Mouse (Mus musculus) G1E (cell line): ENCODE data around the gene Slc22a12. TPM values are rescaled to one million over a fixed set of nuclear protein-coding genes. Genes with fewer than 3 reads are reported as not detected.

Experiments
- ATAC-seq: 2 replicates; pipeline ENCODE4 v1.8.0; 2016; ENCODE audit warnings: mild to moderate bottlenecking; ENCODE audit not compliant: insufficient number of reproducible peaks, poor library complexity, low FRiP score, severe bottlenecking; ENCODE audit errors: extremely low read depth
- DNase-seq: peaks from one replicate; pipeline ENCODE4 v3.0.0; 2012; ENCODE audit warnings: low spot score
- H3K27me3 ChIP-seq: 2 replicates; pipeline ENCODE4 v1.6.1; 2012; ENCODE audit warnings: mild to moderate bottlenecking, low read length, inconsistent platforms; ENCODE audit not compliant: insufficient read depth
- H3K36me3 ChIP-seq: replicated peaks from 2 replicates; pipeline ENCODE3; 2012; ENCODE audit warnings: mild to moderate bottlenecking, inconsistent platforms
- H3K4me1 ChIP-seq: 2 replicates; pipeline ENCODE4 v1.6.1; 2012; ENCODE audit warnings: low read depth, low read length, inconsistent platforms, mixed read lengths; ENCODE audit not compliant: insufficient read depth
- H3K4me3 ChIP-seq: 2 replicates; pipeline ENCODE4 v1.5.1; 2012; ENCODE audit warnings: low read depth, mild to moderate bottlenecking, inconsistent platforms, low read length, moderate library complexity, mixed read lengths
- H3K9me3 ChIP-seq: replicated peaks from 2 replicates; pipeline ENCODE4 v1.6.1; 2012; ENCODE audit warnings: inconsistent platforms
- CTCF ChIP-seq: IDR thresholded peaks from 2 replicates; pipeline ENCODE4 v1.5.1; 2012; ENCODE audit warnings: low read depth, low read length, inconsistent platforms, mixed read lengths
- GATA1 ChIP-seq: IDR thresholded peaks from 2 replicates; pipeline ENCODE4 v1.6.1; 2012; ENCODE audit warnings: borderline replicate concordance, low read length, inconsistent platforms, mixed read lengths
- GATA2 ChIP-seq: IDR thresholded peaks from 2 replicates; pipeline ENCODE4 v1.6.1; 2012; ENCODE audit warnings: low read depth, low read length, inconsistent platforms, borderline replicate concordance
- POLR2AphosphoS5 ChIP-seq: IDR thresholded peaks from 2 replicates; pipeline ENCODE4 v1.6.1; 2012; ENCODE audit warnings: low read depth, low read length, inconsistent platforms; ENCODE audit not compliant: insufficient replicate concordance
- TAL1 ChIP-seq: conservative IDR thresholded peaks from 2 replicates; pipeline ENCODE4 v1.6.1; 2012; ENCODE audit warnings: low read depth, low read length, inconsistent platforms, mixed read lengths
- polyA plus RNA-seq: library from polyadenylated mRNA; stranded (reverse); fragments of >175 nt; gene quantifications from 2 replicates; pipeline ENCODE4 v1.2.3, GENCODE M21; 2012
- total RNA-seq, 2 experiments: library from RNA; stranded (forward) in 1 of 2; stranded (reverse) in 1 of 2; fragments of 200-1000 nt in 1 of 2; fragments of >200 nt in 1 of 2; fragmentation: Nextera tagmentation in 1 of 2; gene quantifications; 2 replicates each; pipeline ENCODE4 v1.2.3; 2014 to 2017

Gene Slc22a12
- total and polyA plus RNA-seq, 3 experiments = not detected

- DNase-seq (no peak), ATAC-seq (no peak)
- peaks cover 17% of the 10 kb centered on the region; the same call in 1 of the 2 replicates for H3K27me3 ChIP-seq
- no peaks in the 10 kb centered on the region for H3K4me1 ChIP-seq
- H3K4me3 ChIP-seq = no peak overlapping the region
- no peaks in the 10 kb centered on the region for H3K36me3 ChIP-seq
- H3K9me3 ChIP-seq = no peaks in the 10 kb centered on the region
- TF ChIP-seq TAL1 (no peak), CTCF (no peak), GATA1 (no peak), POLR2AphosphoS5 (no peak), GATA2 (no peak)
These were observed 5.3 kb downstream of the Slc22a12 start for GRCm38 (mm10) chr19:6537526-6537925.

GRCm38 (mm10) chr19:6536696-6537095, 6.1 kb downstream of the Slc22a12 start:
- ATAC-seq = no peak
- no peaks in the 10 kb centered on the region for H3K4me1 ChIP-seq
- TF ChIP-seq GATA1 (no peak), TAL1 (no peak), POLR2AphosphoS5 (no peak), GATA2 (no peak), CTCF (no peak)
- no peak for DNase-seq
- H3K9me3 ChIP-seq = no peaks in the 10 kb centered on the region
- H3K27me3 ChIP-seq = peaks cover 14% of the 10 kb centered on the region; the same call in 1 of the 2 replicates
- H3K4me3 ChIP-seq = no peak overlapping the region
- no peaks in the 10 kb centered on the region for H3K36me3 ChIP-seq

GRCm38 (mm10) chr19:6536201-6536600, 6.6 kb downstream of the Slc22a12 start:
- Histone ChIP-seq H3K27me3 (peaks cover 14% of the 10 kb centered on the region; the same call in 1 of the 2 replicates), H3K4me3 (no peak overlapping the region), H3K36me3 (no peaks in the 10 kb centered on the region), H3K4me1 (no peaks in the 10 kb centered on the region), H3K9me3 (no peaks in the 10 kb centered on the region)
- TF ChIP-seq GATA2 (no peak), POLR2AphosphoS5 (no peak), GATA1 (no peak), CTCF (no peak), TAL1 (no peak)
- DNase-seq = no peak
- ATAC-seq = no peak

DNA sequence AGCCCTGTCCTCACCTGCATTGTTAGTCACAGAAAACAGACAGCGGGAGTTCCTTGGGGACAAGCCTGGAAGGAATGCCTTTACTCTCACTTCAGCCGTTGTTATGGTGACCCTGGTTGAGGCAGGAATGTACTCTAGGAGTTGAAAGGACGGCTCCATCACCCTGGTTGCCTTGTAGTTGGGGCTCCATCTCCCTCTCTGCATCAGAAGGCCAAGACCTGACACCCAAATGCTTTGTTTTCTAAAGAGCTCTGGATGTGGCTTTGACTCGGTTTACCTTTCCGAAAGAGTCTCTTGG, 8.8 kb downstream of the Slc22a12 start:
- TF ChIP-seq POLR2AphosphoS5 = no peak
- Histone ChIP-seq H3K4me1 (no peaks in the 10 kb centered on the region), H3K36me3 (no peaks in the 10 kb centered on the region), H3K27me3 (peaks cover 14% of the 10 kb centered on the region; the same call in 1 of the 2 replicates), H3K9me3 (no peaks in the 10 kb centered on the region), H3K4me3 (no peak overlapping the region)
- DNase-seq = no peak
- no peak for ATAC-seq

DNA sequence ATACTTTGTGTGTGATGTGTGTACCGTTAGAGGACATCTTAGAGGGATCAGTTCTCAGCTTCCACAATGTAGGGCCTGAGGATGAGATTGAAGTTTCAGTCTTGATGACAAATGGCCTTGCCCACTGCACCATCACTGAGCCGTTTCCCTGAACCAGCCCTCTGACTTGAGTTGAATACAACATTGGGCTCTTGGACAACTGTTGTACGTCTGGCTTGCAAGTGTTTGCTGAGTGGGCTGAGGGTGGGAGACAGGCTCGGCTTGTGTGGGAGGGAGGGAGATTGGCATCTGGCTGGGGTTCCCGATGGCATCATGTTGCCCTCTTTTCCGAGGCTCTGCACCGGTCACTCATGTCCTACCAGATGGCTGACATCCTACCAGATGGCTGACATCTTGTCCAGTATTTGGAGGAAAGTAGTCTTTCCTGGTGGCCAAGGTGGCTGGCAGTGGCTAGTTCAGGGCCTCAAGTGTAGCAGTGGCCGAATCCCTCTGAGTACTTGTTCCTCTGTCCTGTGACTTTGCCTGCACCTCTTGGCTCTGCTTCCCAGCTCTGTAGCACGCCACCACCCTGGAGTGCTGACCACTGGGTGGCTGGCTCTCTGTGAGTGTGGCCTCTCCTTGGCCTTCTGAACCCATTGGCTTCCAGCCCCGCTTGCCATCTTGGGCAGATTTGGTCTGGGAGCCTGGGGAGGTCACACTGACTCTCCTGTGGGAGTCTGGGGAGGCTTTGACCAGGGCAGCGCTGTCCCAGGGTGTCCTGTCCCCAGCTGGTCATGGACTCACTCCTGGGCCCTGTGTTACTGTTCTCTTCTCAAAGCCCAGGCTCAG, 9.3 kb downstream of the Slc22a12 start:
- Histone ChIP-seq H3K36me3 (no peaks in the 10 kb centered on the region), H3K4me3 (no peak overlapping the region), H3K4me1 (no peaks in the 10 kb centered on the region), H3K27me3 (peaks cover 14% of the 10 kb centered on the region; the same call in 1 of the 2 replicates), H3K9me3 (no peaks in the 10 kb centered on the region)
- no peak for TF ChIP-seq GATA2
- no peak for TF ChIP-seq GATA1
- no peak for TF ChIP-seq CTCF
- no peak for TF ChIP-seq TAL1
- no peak for TF ChIP-seq POLR2AphosphoS5
- ATAC-seq = no peak
- DNase-seq = no peak

DNA sequence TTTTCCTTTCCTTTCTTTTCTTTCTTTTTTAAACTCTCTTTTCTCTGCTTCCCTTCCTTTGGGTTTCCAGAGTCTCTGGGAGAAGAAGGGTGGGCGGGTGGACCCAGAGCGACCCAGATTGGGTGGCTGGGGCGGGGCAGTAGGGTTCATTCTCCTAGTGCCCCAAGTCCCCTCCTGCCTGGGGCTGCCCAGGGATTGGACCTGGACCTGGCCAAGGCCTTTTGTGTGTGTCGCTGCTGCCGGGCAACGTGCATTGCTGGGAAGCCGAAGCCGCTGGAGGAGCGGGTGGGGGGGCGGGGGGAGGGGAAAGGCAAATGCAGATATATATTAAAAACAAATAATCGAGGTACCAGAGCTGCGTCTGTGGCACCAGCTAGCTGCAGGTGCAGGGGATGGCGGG, 10.2 kb downstream of the Slc22a12 start:
- no peaks in the 10 kb centered on the region for H3K36me3 ChIP-seq
- DNase-seq = no peak
- ATAC-seq = no peak
- H3K4me3 ChIP-seq = no peak overlapping the region
- TF ChIP-seq GATA1 = no peak
- no peak for TF ChIP-seq CTCF
- no peak for TF ChIP-seq GATA2
- no peak for TF ChIP-seq TAL1
- no peak for TF ChIP-seq POLR2AphosphoS5
- peaks cover 12% of the 10 kb centered on the region; the same call in 1 of the 2 replicates for H3K27me3 ChIP-seq
- no peaks in the 10 kb centered on the region for H3K4me1 ChIP-seq
- H3K9me3 ChIP-seq = no peaks in the 10 kb centered on the region
